Mouse (Mus musculus) G1E (cell line): ENCODE measurements around the gene Adora1.

Experiments
- CTCF ChIP-seq: IDR thresholded peaks from 2 replicates; pipeline ENCODE4 v1.5.1; 2012; ENCODE audit warnings: low read depth, low read length, inconsistent platforms, mixed read lengths
- TAL1 ChIP-seq: conservative IDR thresholded peaks from 2 replicates; pipeline ENCODE4 v1.6.1; 2012; ENCODE audit warnings: low read depth, low read length, inconsistent platforms, mixed read lengths

DNA sequence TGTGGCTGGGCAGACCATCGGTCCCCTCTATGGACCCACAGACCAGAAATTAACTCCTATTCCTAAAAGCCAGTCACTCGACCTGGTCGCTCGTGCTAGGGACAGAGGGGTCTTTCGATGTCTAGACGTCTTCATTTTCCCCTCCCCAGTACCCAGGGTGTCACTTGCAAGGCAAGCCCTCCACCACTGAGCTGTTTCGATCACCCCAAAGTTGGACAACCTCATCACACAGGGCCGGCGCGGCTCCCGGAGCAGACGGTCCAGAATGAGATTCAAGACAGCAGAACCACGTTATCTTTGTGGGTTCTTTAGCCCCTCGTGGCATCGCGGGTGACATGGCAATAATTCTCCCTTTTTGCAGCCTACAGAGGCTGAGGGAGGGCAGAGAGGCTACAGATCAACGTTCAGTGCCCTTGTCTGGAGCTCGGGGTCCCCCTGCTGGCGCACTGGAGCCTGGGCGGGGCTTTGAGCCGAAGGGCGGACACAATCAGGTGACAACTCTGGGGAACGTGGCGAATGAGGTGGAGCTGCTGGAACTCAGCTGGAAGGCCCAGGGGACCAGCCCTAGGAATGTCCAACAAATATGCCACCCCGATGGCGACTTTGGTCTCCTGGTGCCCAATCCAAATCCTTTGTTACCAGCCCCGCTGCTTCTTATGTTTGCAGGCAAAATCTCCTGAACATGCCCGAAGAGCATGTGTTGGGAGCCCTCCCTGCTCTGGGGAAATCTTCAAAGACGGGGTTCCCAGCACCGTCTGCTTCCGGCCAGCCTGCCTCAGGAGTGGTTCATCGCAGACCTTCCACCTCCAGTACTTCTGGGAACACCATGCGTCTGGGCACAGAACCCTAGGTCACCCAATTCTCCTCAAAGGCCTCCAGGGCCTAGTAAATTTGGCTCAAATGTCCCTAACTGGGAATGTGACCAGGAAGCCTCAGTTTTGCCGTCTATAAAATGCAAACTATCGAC is 9.0 kb upstream of the Adora1 start:
- TF ChIP-seq CTCF (no peak), TAL1 (no peak)
